8 mouse cellular contexts compared by ENCODE assay signal in the genomic region with DNA sequence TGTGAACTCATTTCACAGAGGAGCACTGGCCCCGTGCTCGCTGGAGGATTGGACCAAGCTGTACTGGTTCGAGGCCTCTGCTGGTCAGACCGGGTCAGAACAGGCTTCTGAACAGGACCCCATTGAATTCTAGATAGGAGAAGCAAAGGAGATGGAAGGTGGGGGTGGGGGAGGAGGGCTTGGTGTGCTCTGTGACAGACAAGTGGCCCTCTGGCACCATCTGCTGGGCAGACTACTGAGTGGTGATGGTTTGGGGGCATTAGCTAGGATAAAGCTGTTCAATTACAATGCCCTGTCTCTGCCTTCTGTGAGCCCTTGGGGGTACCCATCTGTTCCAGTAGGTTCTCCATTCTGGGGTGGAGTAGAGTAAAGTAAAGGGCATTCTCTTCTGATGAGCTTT. TPM values are rescaled to one million over a fixed set of nuclear protein-coding genes. Genes with fewer than 3 reads are reported as not detected.
DNase-seq lines count a peak whose midpoint lies in the region; ATAC-seq and TF ChIP-seq lines count a peak whose summit lies in the region.

No protein-coding gene starts in this region.

- ATAC-seq in CD4-positive, CD25-positive, alpha-beta regulatory T cell, adult 4 months = no peak
- ATAC-seq in hindbrain, postnatal 0 days = peak; percentile 79

- DNase-seq in CD4-positive, CD25-positive, alpha-beta regulatory T cell, adult 2 months (ENCODE audit: low read depth, low spot score) = peak; percentile 88
- DNase-seq in cerebellum, adult 8-10 months = peak; percentile 53
- peak; percentile 66 for DNase-seq in forelimb bud, embryonic 11.5 days (ENCODE audit: low read depth, low spot score)
- DNase-seq in hindbrain, postnatal 0 days (ENCODE audit: low spot score) = peak; percentile 86
- DNase-seq in left cerebral cortex, postnatal 10 days (ENCODE audit: extremely low spot score in 1 of 2, low spot score in 2 of 2) = peak; percentile 42 to 81
- peak; percentile 59 for DNase-seq in right cerebral cortex, postnatal 25 days

- no peaks in the 10 kb centered on the region for H3K27me3 ChIP-seq in hindbrain, postnatal 0 days (ENCODE audit: insufficient read depth, low read length)
- peaks cover 12% of the 10 kb centered on the region for H3K27me3 ChIP-seq in megakaryocyte, embryonic 14.5 days (replicated peaks)

- no peaks in the 10 kb centered on the region for H3K36me3 ChIP-seq in hindbrain, postnatal 0 days (ENCODE audit: insufficient read depth, low read length)
- H3K36me3 ChIP-seq in megakaryocyte, embryonic 14.5 days (replicated peaks; ENCODE audit: low read length) = no peaks in the 10 kb centered on the region

- peak overlapping the region; percentile 18; the same call in 1 of the 2 replicates for H3K4me2 ChIP-seq in hindbrain, postnatal 0 days (ENCODE audit: low read depth, low read length)

- WGBS in hindbrain, postnatal 0 days = 7% methylated on average over 4 of the region's 4 CpGs

- H3K4me1 ChIP-seq in hindbrain, postnatal 0 days (ENCODE audit: insufficient read depth, low read length) = no peaks in the 10 kb centered on the region
- peaks cover 21% of the 10 kb centered on the region for H3K4me1 ChIP-seq in megakaryocyte, embryonic 14.5 days

- H3K27ac ChIP-seq in hindbrain, postnatal 0 days = no peak overlapping the region

- peak; percentile 89 for TF ChIP-seq CTCF in hindbrain, postnatal 0 days (IDR thresholded peaks at IDR 0.05; ENCODE audit: low read depth)

- no peak overlapping the region for H3K4me3 ChIP-seq in hindbrain, postnatal 0 days (ENCODE audit: low read length)
- H3K4me3 ChIP-seq in megakaryocyte, embryonic 14.5 days (replicated peaks) = peak overlapping the region; percentile 68

- no peaks in the 10 kb centered on the region for H3K9me3 ChIP-seq in hindbrain, postnatal 0 days (ENCODE audit: low read length)
- peaks cover 4% of the 10 kb centered on the region; the same call in 1 of the 2 replicates for H3K9me3 ChIP-seq in megakaryocyte, embryonic 14.5 days

- no peak overlapping the region for H3K9ac ChIP-seq in hindbrain, postnatal 0 days (replicated peaks; ENCODE audit: low read length)

- intact Hi-C loops in left cerebral cortex, postnatal 10 days (cut with DNase I) = loop anchor here (2.0 to 10.0 kb wide), 4 partner anchors 77 to 405 kb away; no protein-coding TSS in a partner anchor

RNA-seq across cellular contexts. Expression of a gene that starts 6.5 kb away (rescaled TPM):
- polyA plus RNA-seq in CD4-positive, CD25-positive, alpha-beta regulatory T cell, adult 4 months (2017; shearing (Covaris generic)) = not detected
- not detected in 2 replicates for total RNA-seq in hindbrain, postnatal 0 days (2014; rRNA removed)
- not detected in 2 replicates for polyA plus RNA-seq in hindbrain, postnatal 0 days (2015; fragmentation: Nextera tagmentation; extraction: Ambion mirVana)
- total RNA-seq in left cerebral cortex, postnatal 10 days (2021) = not detected
- polyA plus RNA-seq in megakaryocyte, embryonic 14.5 days (2012; ENCODE audit: insufficient read depth, low replicate concordance) = not detected in 2 replicates

RNA-seq across cellular contexts. Expression of a gene that starts 11.5 kb away (rescaled TPM):
- polyA plus RNA-seq in CD4-positive, CD25-positive, alpha-beta regulatory T cell, adult 4 months (2017; shearing (Covaris generic)) = 100 to 1,000 TPM; 212 to 326 TPM
- total RNA-seq in hindbrain, postnatal 0 days (2014; rRNA removed) = 320 and 370 TPM in 2 replicates
- 1,108 and 1,162 TPM in 2 replicates for polyA plus RNA-seq in hindbrain, postnatal 0 days (2015; fragmentation: Nextera tagmentation; extraction: Ambion mirVana)
- 100 to 1,000 TPM; 499 to 514 TPM for total RNA-seq in left cerebral cortex, postnatal 10 days (2021)
- polyA plus RNA-seq in megakaryocyte, embryonic 14.5 days (2012; ENCODE audit: insufficient read depth, low replicate concordance) = 1.6 and 14.4 TPM in 2 replicates

Comparison
In these comparisons a context has a peak if more than half of its experiments do, and no peak if none do; other contexts are left out.
1. RNA of a gene that starts 11.5 kb away (polyA plus RNA-seq): 1,108 to 1,162 TPM in hindbrain, postnatal 0 days and 212 to 326 TPM in CD4-positive, CD25-positive, alpha-beta regulatory T cell, adult 4 months; 1.6 to 14.4 TPM in megakaryocyte, embryonic 14.5 days; every median in the first group is over 10 times any median in the second.
2. Peak in every context shown above with its lines, with median percentiles within 50 percentile points of each other: DNase-seq.